In genomic region chr3:38009168-38009567, GRCm38 (mm10) we compare ENCODE assay signal across 23 mouse cellular contexts.
DNase-seq lines count a peak whose midpoint lies in the region; ATAC-seq and TF ChIP-seq lines count a peak whose summit lies in the region.
"Had no signal": no experiment of that assay in that cellular context is flagged by ENCODE, and none has a peak within 500 bp of the region (broad histone marks: within the 10 kb centered on the region; RNA-seq: fewer than 3 reads in every experiment).

No protein-coding gene starts in this region.

- no peak for ATAC-seq in megakaryocyte, adult 5-6 weeks (ENCODE audit: poor library complexity, severe bottlenecking)
- ATAC-seq in activated CD4-positive, CD25-positive, alpha-beta regulatory T cell, adult 4 months, result no peak
- ATAC-seq: forebrain, embryonic 14.5 days; lung, postnatal 0 days; midbrain, embryonic 15.5 days had no signal

- H3K9me3 ChIP-seq in megakaryocyte, embryonic 14.5 days, result no peaks in the 10 kb centered on the region
- no peaks in the 10 kb centered on the region for H3K9me3 ChIP-seq in CH12.LX (replicated peaks; ENCODE audit: low read length)
- H3K9me3 ChIP-seq in heart, embryonic 10.5 days, result no peaks in the 10 kb centered on the region
- H3K9me3 ChIP-seq: G1E; hindbrain, embryonic 12.5 days; midbrain, embryonic 15.5 days had no signal

- no peak for TF ChIP-seq CTCF in CH12.LX (conservative IDR thresholded peaks at IDR 0.05 in 1 of 2, IDR thresholded peaks at IDR 0.05 in 1 of 2; ENCODE audit: low read depth in 2 of 2, low read length in 2 of 2)

- no peak for TF ChIP-seq POLR2A in CH12.LX (IDR thresholded peaks at IDR 0.05; ENCODE audit: low read depth, low read length)

- H3K4me3 ChIP-seq in megakaryocyte, embryonic 14.5 days (replicated peaks), result peak overlapping the region; percentile 81
- H3K4me3 ChIP-seq in CH12.LX (replicated peaks in 1 of 3; ENCODE audit: low read depth in 2 of 3, low read length in 2 of 3, poor library complexity in 1 of 3), result no peak overlapping the region
- no peak overlapping the region for H3K4me3 ChIP-seq in heart, embryonic 10.5 days
- H3K4me3 ChIP-seq: hindbrain, embryonic 12.5 days; layer of hippocampus, adult 2 months; midbrain, embryonic 15.5 days had no signal

- H3K27me3 ChIP-seq in megakaryocyte, embryonic 14.5 days (replicated peaks), result no peaks in the 10 kb centered on the region
- no peaks in the 10 kb centered on the region for H3K27me3 ChIP-seq in CH12.LX (replicated peaks)
- H3K27me3 ChIP-seq in splenic B cell, adult 2 months (ENCODE audit: control insufficient read depth, insufficient read depth, low read length, poor library complexity, severe bottlenecking), result no peaks in the 10 kb centered on the region
- H3K27me3 ChIP-seq in heart, embryonic 10.5 days (ENCODE audit: insufficient read depth, poor library complexity, severe bottlenecking), result no peaks in the 10 kb centered on the region
- H3K27me3 ChIP-seq: hindbrain, embryonic 12.5 days; midbrain, embryonic 15.5 days had no signal

- no peak overlapping the region for H3K9ac ChIP-seq in CH12.LX (ENCODE audit: insufficient read depth, low read depth)
- H3K9ac ChIP-seq: hindbrain, embryonic 12.5 days; liver, embryonic 14.5 days; midbrain, embryonic 15.5 days had no signal

- H3K4me1 ChIP-seq in megakaryocyte, embryonic 14.5 days, result peaks cover 88% of the 10 kb centered on the region
- H3K4me1 ChIP-seq in CH12.LX (ENCODE audit: control insufficient read depth in 1 of 2, insufficient read depth in 2 of 2), result peaks cover 10 to 22% of the 10 kb centered on the region in 2 experiments
- no peaks in the 10 kb centered on the region for H3K4me1 ChIP-seq in heart, embryonic 10.5 days
- H3K4me1 ChIP-seq: midbrain, embryonic 15.5 days had no signal

- peak; percentile 21 for DNase-seq in CH12.LX (ENCODE audit: extremely low read depth)
- peak; percentile 31 for DNase-seq in splenic B cell, adult 2 months (ENCODE audit: low read depth, low spot score)
- DNase-seq in thymus, postnatal 36 days, result peak; percentile 57 to 79
- DNase-seq in heart, embryonic 10.5 days (ENCODE audit: low spot score), result no peak
- DNase-seq in layer of hippocampus, postnatal 14 days (ENCODE audit: low spot score in 2 of 2), result no peak
- DNase-seq: adrenal gland, postnatal 25 days; cerebellum, adult 2 months; gastrocnemius, postnatal 36 days; heart, postnatal 10 days; kidney, adult 8-10 months; kidney, postnatal 14 days; right cerebral cortex, adult 18-20 months had no signal

- peaks cover 9% of the 10 kb centered on the region for H3K36me3 ChIP-seq in megakaryocyte, embryonic 14.5 days (replicated peaks; ENCODE audit: low read length)
- H3K36me3 ChIP-seq in CH12.LX (replicated peaks in 1 of 2; ENCODE audit: control insufficient read depth in 1 of 2, insufficient read depth in 1 of 2, low read length in 1 of 2), result no peaks in the 10 kb centered on the region
- no peaks in the 10 kb centered on the region for H3K36me3 ChIP-seq in splenic B cell, adult 2 months (ENCODE audit: control insufficient read depth, insufficient read depth, low read length, poor library complexity, severe bottlenecking)
- no peaks in the 10 kb centered on the region for H3K36me3 ChIP-seq in heart, embryonic 10.5 days
- H3K36me3 ChIP-seq: G1E; hindbrain, embryonic 12.5 days; midbrain, embryonic 15.5 days had no signal

- no peaks in the 10 kb centered on the region for H3K79me2 ChIP-seq in CH12.LX (replicated peaks; ENCODE audit: control insufficient read depth, extremely low read depth, insufficient read depth, poor library complexity, severe bottlenecking)

- TF ChIP-seq EP300 in CH12.LX (IDR thresholded peaks at IDR 0.05; ENCODE audit: low read length), result no peak

- 44% methylated on average over 4 of the region's 4 CpGs for WGBS in heart, embryonic 10.5 days

- dilution Hi-C loops in CH12.LX (cut with MboI; ENCODE audit: extremely low pct_ligation_motif_present, extremely low pct_unique_long_range_greater_than_20kb, low sequenced_read_pairs), result no loop called here

- in situ Hi-C loops in CH12.LX (cut with MboI; ENCODE audit: low pct_ligation_motif_present, low pct_unique_long_range_greater_than_20kb, low sequenced_read_pairs), result no loop called here

- H3K4me2 ChIP-seq in CH12.LX (ENCODE audit: insufficient read depth, low read depth, poor library complexity, severe bottlenecking), result no peak overlapping the region
- H3K4me2 ChIP-seq: heart, embryonic 11.5 days; hindbrain, embryonic 12.5 days; midbrain, embryonic 15.5 days had no signal

- no peak for TF ChIP-seq RAD21 in CH12.LX (IDR thresholded peaks at IDR 0.05; ENCODE audit: low read depth, low read length)

- no peak overlapping the region for H3K27ac ChIP-seq in CH12.LX (ENCODE audit: insufficient read depth, low read depth)
- H3K27ac ChIP-seq in heart, embryonic 10.5 days, result no peak overlapping the region
- H3K27ac ChIP-seq: hindbrain, embryonic 12.5 days; layer of hippocampus, adult 2 months; liver, embryonic 14.5 days; midbrain, embryonic 15.5 days had no signal

TF ChIP-seq in CH12.LX, 34 proteins besides CTCF, POLR2A, EP300 and RAD21:
- TF ChIP-seq CHD1 (IDR thresholded peaks at IDR 0.05; ENCODE audit: low read depth, low read length) (no peak), TCF12 (IDR thresholded peaks at IDR 0.05; ENCODE audit: low read depth, low read length) (0 out of 2 replicates have a peak, but pooled peaks have one; percentile 15), IRF4 (IDR thresholded peaks at IDR 0.05; ENCODE audit: low read depth, low read length) (no peak), GABPA (IDR thresholded peaks at IDR 0.05; ENCODE audit: insufficient replicate concordance, low read depth, low read length) (no peak), ZKSCAN1 (IDR thresholded peaks at IDR 0.05; ENCODE audit: borderline replicate concordance, low read depth, low read length) (no peak)

Comparison
In these comparisons a context has a peak if more than half of its experiments do, and no peak if none do; other contexts are left out.
1. DNase-seq: peak in CH12.LX (single experiment), splenic B cell, adult 2 months (single experiment) and thymus, postnatal 36 days (2 of 2); none in heart, embryonic 10.5 days (single experiment) and layer of hippocampus, postnatal 14 days (0 of 2).